Mouse (Mus musculus) splenic B cell, adult 2 months (primary cell): Measurements from ENCODE around the gene Tacr2.

ENCODE experiments used
- DNase-seq: peaks from one replicate; pipeline ENCODE4 v3.0.0-alpha.2; 2011; ENCODE audit warnings: low read depth, low spot score
- H3K27me3 ChIP-seq: 2 replicates; pipeline ENCODE4 v1.6.1; 2012; ENCODE audit warnings: mild to moderate bottlenecking, low read length, moderate library complexity, mixed read lengths; ENCODE audit not compliant: control insufficient read depth, poor library complexity, insufficient read depth, severe bottlenecking
- H3K36me3 ChIP-seq: 2 replicates; pipeline ENCODE4 v1.6.1; 2012; ENCODE audit warnings: mild to moderate bottlenecking, low read length, moderate library complexity, mixed read lengths; ENCODE audit not compliant: control insufficient read depth, poor library complexity, insufficient read depth, severe bottlenecking

Gene Tacr2

GRCm38 (mm10) chr10:62252000-62252488, at the start of gene Tacr2:
Gene Tacr2, plus strand, starts transcription at chr10:62252438.
- no peaks in the 10 kb centered on the region; the same call in 1 of the 2 replicates for H3K27me3 ChIP-seq
- DNase-seq: no peak
- H3K36me3 ChIP-seq: no peaks in the 10 kb centered on the region

- no peaks in the 10 kb centered on the region; the same call in 1 of the 2 replicates for H3K27me3 ChIP-seq
- DNase-seq: no peak
These were observed 49.7 kb upstream of the Tacr2 start for GRCm38 (mm10) chr10:62202574-62202973.

GRCm38 (mm10) chr10:62208241-62208896, 43.9 kb upstream of the Tacr2 start:
- DNase-seq: no peak
- no peaks in the 10 kb centered on the region for H3K36me3 ChIP-seq
- no peaks in the 10 kb centered on the region for H3K27me3 ChIP-seq

More at GRCm38 (mm10) chr10:62202574-62202973, 49.7 kb upstream of the Tacr2 start:
- H3K36me3 ChIP-seq: no peaks in the 10 kb centered on the region

GRCm38 (mm10) chr10:62211310-62211709, 40.9 kb upstream of the Tacr2 start:
- Histone ChIP-seq H3K27me3 (no peaks in the 10 kb centered on the region), H3K36me3 (no peaks in the 10 kb centered on the region)
- DNase-seq: no peak

- Histone ChIP-seq H3K36me3 (no peaks in the 10 kb centered on the region), H3K27me3 (no peaks in the 10 kb centered on the region)
- DNase-seq: no peak
These were observed 37.0 kb upstream of the Tacr2 start for GRCm38 (mm10) chr10:62215169-62215616.

- no peaks in the 10 kb centered on the region for H3K36me3 ChIP-seq
- no peaks in the 10 kb centered on the region for H3K27me3 ChIP-seq
- DNase-seq: no peak
These were observed 36.6 kb upstream of the Tacr2 start for GRCm38 (mm10) chr10:62215633-62216032.

GRCm38 (mm10) chr10:62216595-62216994, 35.6 kb upstream of the Tacr2 start:
- Histone ChIP-seq H3K36me3 (no peaks in the 10 kb centered on the region), H3K27me3 (no peaks in the 10 kb centered on the region)
- no peak for DNase-seq

- DNase-seq: no peak
- no peaks in the 10 kb centered on the region for H3K27me3 ChIP-seq
- H3K36me3 ChIP-seq: no peaks in the 10 kb centered on the region
These were observed 35.0 kb upstream of the Tacr2 start for GRCm38 (mm10) chr10:62217196-62217595.

GRCm38 (mm10) chr10:62218044-62218788, 34.0 kb upstream of the Tacr2 start:
- no peaks in the 10 kb centered on the region for H3K27me3 ChIP-seq
- H3K36me3 ChIP-seq: no peaks in the 10 kb centered on the region
- no peak for DNase-seq

- DNase-seq: no peak
These were observed 33.5 kb upstream of the Tacr2 start for GRCm38 (mm10) chr10:62218789-62219172.

GRCm38 (mm10) chr10:62220732-62221514, 31.3 kb upstream of the Tacr2 start:
- no peaks in the 10 kb centered on the region for H3K36me3 ChIP-seq
- H3K27me3 ChIP-seq: no peaks in the 10 kb centered on the region
- DNase-seq: no peak

More at GRCm38 (mm10) chr10:62218789-62219172, 33.5 kb upstream of the Tacr2 start:
- Histone ChIP-seq H3K27me3 (no peaks in the 10 kb centered on the region), H3K36me3 (no peaks in the 10 kb centered on the region)

- Histone ChIP-seq H3K27me3 (no peaks in the 10 kb centered on the region), H3K36me3 (no peaks in the 10 kb centered on the region)
- DNase-seq: no peak
These were observed 30.6 kb upstream of the Tacr2 start for GRCm38 (mm10) chr10:62221647-62222046.

GRCm38 (mm10) chr10:62222777-62223176, 29.5 kb upstream of the Tacr2 start:
- DNase-seq: no peak
- Histone ChIP-seq H3K27me3 (no peaks in the 10 kb centered on the region), H3K36me3 (no peaks in the 10 kb centered on the region)

- no peaks in the 10 kb centered on the region for H3K36me3 ChIP-seq
- H3K27me3 ChIP-seq: no peaks in the 10 kb centered on the region
- DNase-seq: no peak
These were observed 28.0 kb upstream of the Tacr2 start for GRCm38 (mm10) chr10:62224231-62224630.

- DNase-seq: no peak
- no peaks in the 10 kb centered on the region for H3K36me3 ChIP-seq
- H3K27me3 ChIP-seq: no peaks in the 10 kb centered on the region
These were observed 26.4 kb upstream of the Tacr2 start for GRCm38 (mm10) chr10:62225839-62226238.
